Mouse (Mus musculus): Measurements from ENCODE around the gene Spata22. TPM values are rescaled to one million over a fixed set of nuclear protein-coding genes. Genes with fewer than 3 reads are reported as not detected.
A peak's percentile ranks its signal among the peaks of the same experiment; 100 is the strongest.

Gene Spata22
- polyA plus RNA-seq (2015; fragmentation: Nextera tagmentation; extraction: Ambion mirVana), result 0.29 TPM in 1 of 2 replicates, not detected in the other

GRCm38 (mm10) chr11:73329442-73329841, at the start of gene Spata22, which contains the start of the genes Aspa and Gm49340:
Gene Spata22 (plus strand): TSS chr11:73329741.
Gene Aspa (minus strand): TSS chr11:73329596.
Gene Gm49340 (plus strand): TSS chr11:73329741.
- H3K27ac ChIP-seq (ENCODE audit: low read length), result no peak within 1 kb of the TSS
- no peaks in the 10 kb centered on the region for H3K27me3 ChIP-seq (ENCODE audit: control insufficient read depth, insufficient read depth, low read depth, low read length)
- 82% methylated on average over 27 of the region's 27 CpGs for WGBS
- no peaks in the 10 kb centered on the region for H3K9me3 ChIP-seq (replicated peaks; ENCODE audit: control insufficient read depth, low read length, poor library complexity, severe bottlenecking)
- H3K36me3 ChIP-seq (ENCODE audit: control insufficient read depth, insufficient read depth, low read length), result no peaks in the 10 kb centered on the region
- no peaks in the 10 kb centered on the region for H3K4me1 ChIP-seq (ENCODE audit: control insufficient read depth, insufficient read depth, low read length)
- H3K4me3 ChIP-seq (ENCODE audit: low read depth, low read length), result no peak within 1 kb of the TSS
- no peak within 1 kb of the TSS for H3K4me2 ChIP-seq (ENCODE audit: low read length)
- no peak within 1 kb of the TSS for H3K9ac ChIP-seq (ENCODE audit: low read depth, low read length)
- no peak for ATAC-seq

- H3K4me3 ChIP-seq (ENCODE audit: low read depth, low read length), result no peak overlapping the region
- WGBS, result 79% methylated on average over 5 of the region's 5 CpGs
- H3K4me1 ChIP-seq (ENCODE audit: control insufficient read depth, insufficient read depth, low read length), result peaks cover 3% of the 10 kb centered on the region; the same call in 1 of the 2 replicates
- H3K4me2 ChIP-seq (ENCODE audit: low read length), result peak overlapping the region; percentile 56; the same call in 1 of the 2 replicates
- no peak overlapping the region for H3K9ac ChIP-seq (ENCODE audit: low read depth, low read length)
- H3K36me3 ChIP-seq (ENCODE audit: control insufficient read depth, insufficient read depth, low read length), result no peaks in the 10 kb centered on the region
- no peak overlapping the region for H3K27ac ChIP-seq (ENCODE audit: low read length)
- H3K9me3 ChIP-seq (replicated peaks; ENCODE audit: control insufficient read depth, low read length, poor library complexity, severe bottlenecking), result no peaks in the 10 kb centered on the region
- no peaks in the 10 kb centered on the region for H3K27me3 ChIP-seq (ENCODE audit: control insufficient read depth, insufficient read depth, low read depth, low read length)
- ATAC-seq, result no peak
Observed at GRCm38 (mm10) chr11:73280710-73281109, 48.8 kb upstream of the Spata22 start.

- 0 out of 2 replicates have a peak overlapping the region, but pooled peaks have one; percentile 1 for H3K27ac ChIP-seq (ENCODE audit: low read length)
- peak overlapping the region; percentile 56 for H3K4me2 ChIP-seq (ENCODE audit: low read length)
- no peaks in the 10 kb centered on the region for H3K9me3 ChIP-seq (replicated peaks; ENCODE audit: control insufficient read depth, low read length, poor library complexity, severe bottlenecking)
- H3K4me3 ChIP-seq (ENCODE audit: low read depth, low read length), result peak overlapping the region; percentile 37
- H3K4me1 ChIP-seq (ENCODE audit: control insufficient read depth, insufficient read depth, low read length), result peaks cover 3% of the 10 kb centered on the region; the same call in 1 of the 2 replicates
- peak; percentile 95 for ATAC-seq
- no peaks in the 10 kb centered on the region for H3K36me3 ChIP-seq (ENCODE audit: control insufficient read depth, insufficient read depth, low read length)
- H3K27me3 ChIP-seq (ENCODE audit: control insufficient read depth, insufficient read depth, low read depth, low read length), result no peaks in the 10 kb centered on the region
- 4% methylated on average over 16 of the region's 16 CpGs for WGBS
- peak overlapping the region; percentile 47 for H3K9ac ChIP-seq (ENCODE audit: low read depth, low read length)
Observed at GRCm38 (mm10) chr11:73281528-73282027, 48.0 kb upstream of the Spata22 start.

- Histone ChIP-seq H3K27me3 (ENCODE audit: control insufficient read depth, insufficient read depth, low read depth, low read length) (no peaks in the 10 kb centered on the region), H3K4me3 (ENCODE audit: low read depth, low read length) (no peak overlapping the region), H3K9me3 (replicated peaks; ENCODE audit: control insufficient read depth, low read length, poor library complexity, severe bottlenecking) (no peaks in the 10 kb centered on the region), H3K4me1 (ENCODE audit: control insufficient read depth, insufficient read depth, low read length) (peaks cover 3% of the 10 kb centered on the region; the same call in 1 of the 2 replicates), H3K4me2 (ENCODE audit: low read length) (no peak overlapping the region), H3K27ac (ENCODE audit: low read length) (no peak overlapping the region), H3K36me3 (ENCODE audit: control insufficient read depth, insufficient read depth, low read length) (no peaks in the 10 kb centered on the region), H3K9ac (ENCODE audit: low read depth, low read length) (no peak overlapping the region)
- ATAC-seq, result no peak
- 85% methylated on average over 9 of the region's 9 CpGs for WGBS
Observed at GRCm38 (mm10) chr11:73283369-73283768, 46.2 kb upstream of the Spata22 start.

- Histone ChIP-seq H3K9ac (ENCODE audit: low read depth, low read length) (no peak overlapping the region), H3K4me1 (ENCODE audit: control insufficient read depth, insufficient read depth, low read length) (peaks cover 3% of the 10 kb centered on the region; the same call in 1 of the 2 replicates), H3K4me2 (ENCODE audit: low read length) (no peak overlapping the region), H3K27ac (ENCODE audit: low read length) (no peak overlapping the region), H3K4me3 (ENCODE audit: low read depth, low read length) (no peak overlapping the region), H3K9me3 (replicated peaks; ENCODE audit: control insufficient read depth, low read length, poor library complexity, severe bottlenecking) (no peaks in the 10 kb centered on the region), H3K36me3 (ENCODE audit: control insufficient read depth, insufficient read depth, low read length) (no peaks in the 10 kb centered on the region), H3K27me3 (ENCODE audit: control insufficient read depth, insufficient read depth, low read depth, low read length) (no peaks in the 10 kb centered on the region)
- WGBS, result 55% methylated on average over 1 of the region's 1 CpGs
- no peak for ATAC-seq
Observed at GRCm38 (mm10) chr11:73283926-73284325, 45.6 kb upstream of the Spata22 start.

- H3K4me3 ChIP-seq (ENCODE audit: low read depth, low read length), result no peak overlapping the region
- ATAC-seq, result no peak
- no peaks in the 10 kb centered on the region for H3K9me3 ChIP-seq (replicated peaks; ENCODE audit: control insufficient read depth, low read length, poor library complexity, severe bottlenecking)
- peaks cover 3% of the 10 kb centered on the region; the same call in 1 of the 2 replicates for H3K4me1 ChIP-seq (ENCODE audit: control insufficient read depth, insufficient read depth, low read length)
- H3K27me3 ChIP-seq (ENCODE audit: control insufficient read depth, insufficient read depth, low read depth, low read length), result no peaks in the 10 kb centered on the region
- no peak overlapping the region for H3K4me2 ChIP-seq (ENCODE audit: low read length)
- no peak overlapping the region for H3K27ac ChIP-seq (ENCODE audit: low read length)
- H3K9ac ChIP-seq (ENCODE audit: low read depth, low read length), result no peak overlapping the region
- no peaks in the 10 kb centered on the region for H3K36me3 ChIP-seq (ENCODE audit: control insufficient read depth, insufficient read depth, low read length)
Observed at GRCm38 (mm10) chr11:73284351-73284750, 45.2 kb upstream of the Spata22 start.

- no peak for ATAC-seq
- Histone ChIP-seq H3K4me1 (ENCODE audit: control insufficient read depth, insufficient read depth, low read length) (no peaks in the 10 kb centered on the region), H3K27me3 (ENCODE audit: control insufficient read depth, insufficient read depth, low read depth, low read length) (no peaks in the 10 kb centered on the region), H3K4me2 (ENCODE audit: low read length) (no peak overlapping the region), H3K4me3 (ENCODE audit: low read depth, low read length) (no peak overlapping the region), H3K9me3 (replicated peaks; ENCODE audit: control insufficient read depth, low read length, poor library complexity, severe bottlenecking) (no peaks in the 10 kb centered on the region), H3K27ac (ENCODE audit: low read length) (no peak overlapping the region), H3K9ac (ENCODE audit: low read depth, low read length) (no peak overlapping the region), H3K36me3 (ENCODE audit: control insufficient read depth, insufficient read depth, low read length) (no peaks in the 10 kb centered on the region)
- WGBS, result 93% methylated on average over 1 of the region's 1 CpGs
Observed at GRCm38 (mm10) chr11:73289621-73290020, 39.9 kb upstream of the Spata22 start.

GRCm38 (mm10) chr11:73303123-73303522, 26.4 kb upstream of the Spata22 start:
- H3K27me3 ChIP-seq (ENCODE audit: control insufficient read depth, insufficient read depth, low read depth, low read length), result no peaks in the 10 kb centered on the region
- no peak overlapping the region for H3K4me3 ChIP-seq (ENCODE audit: low read depth, low read length)
- 14% methylated on average over 2 of the region's 2 CpGs for WGBS
- H3K9me3 ChIP-seq (replicated peaks; ENCODE audit: control insufficient read depth, low read length, poor library complexity, severe bottlenecking), result no peaks in the 10 kb centered on the region
- no peak for ATAC-seq
- H3K4me1 ChIP-seq (ENCODE audit: control insufficient read depth, insufficient read depth, low read length), result no peaks in the 10 kb centered on the region
- no peak overlapping the region for H3K9ac ChIP-seq (ENCODE audit: low read depth, low read length)
- no peak overlapping the region for H3K27ac ChIP-seq (ENCODE audit: low read length)
- H3K4me2 ChIP-seq (ENCODE audit: low read length), result no peak overlapping the region
- H3K36me3 ChIP-seq (ENCODE audit: control insufficient read depth, insufficient read depth, low read length), result no peaks in the 10 kb centered on the region

GRCm38 (mm10) chr11:73315961-73316360, 13.6 kb upstream of the Spata22 start:
- no peak for ATAC-seq
- Histone ChIP-seq H3K4me2 (ENCODE audit: low read length) (no peak overlapping the region), H3K9me3 (replicated peaks; ENCODE audit: control insufficient read depth, low read length, poor library complexity, severe bottlenecking) (no peaks in the 10 kb centered on the region), H3K27me3 (ENCODE audit: control insufficient read depth, insufficient read depth, low read depth, low read length) (no peaks in the 10 kb centered on the region), H3K4me1 (ENCODE audit: control insufficient read depth, insufficient read depth, low read length) (no peaks in the 10 kb centered on the region), H3K27ac (ENCODE audit: low read length) (no peak overlapping the region), H3K4me3 (ENCODE audit: low read depth, low read length) (no peak overlapping the region), H3K36me3 (ENCODE audit: control insufficient read depth, insufficient read depth, low read length) (no peaks in the 10 kb centered on the region), H3K9ac (ENCODE audit: low read depth, low read length) (no peak overlapping the region)
- 38% methylated on average over 3 of the region's 3 CpGs for WGBS

Measured in midbrain, embryonic 16.5 days (tissue).